Mouse (Mus musculus): Measurements from ENCODE around the gene Mfsd4b2. TPM values are rescaled to one million over a fixed set of nuclear protein-coding genes. Genes with fewer than 3 reads are reported as not detected.

Mfsd4b2 gene
- polyA plus RNA-seq, 1 experiment from 2014 or later: 0.06 TPM

Other genes starting within 250 kb of the Mfsd4b2 start
- gene Rev3l, start 194.8 kb downstream of the Mfsd4b2 start, polyA plus RNA-seq (2015; fragmentation: Nextera tagmentation; extraction: Ambion mirVana): 39.3 and 43.6 TPM in 2 replicates
- 4.7 and 4.9 TPM in 2 replicates for gene Mfsd4b4, start 27.7 kb downstream of the Mfsd4b2 start, polyA plus RNA-seq (2015; fragmentation: Nextera tagmentation; extraction: Ambion mirVana)
- not detected in 2 replicates for gene Mfsd4b3, start 33.2 kb upstream of the Mfsd4b2 start, polyA plus RNA-seq (2015; fragmentation: Nextera tagmentation; extraction: Ambion mirVana)
- 0.08 TPM in 1 of 2 replicates, not detected in the other for gene Mfsd4b5, start 59.7 kb upstream of the Mfsd4b2 start, polyA plus RNA-seq (2015; fragmentation: Nextera tagmentation; extraction: Ambion mirVana)
- gene Mfsd4b1, start 98.3 kb upstream of the Mfsd4b2 start, polyA plus RNA-seq (2015; fragmentation: Nextera tagmentation; extraction: Ambion mirVana): 0.26 and 0.54 TPM in 2 replicates
- gene Slc16a10, start 215.3 kb upstream of the Mfsd4b2 start, polyA plus RNA-seq (2015; fragmentation: Nextera tagmentation; extraction: Ambion mirVana): 3.6 and 4.1 TPM in 2 replicates